Mouse (Mus musculus) bone marrow macrophage, adult 2 months (primary cell): Measurements from ENCODE around the gene Ahnak2.

Experiments used
- CTCF ChIP-seq: IDR thresholded peaks from 2 replicates; pipeline ENCODE4 v1.5.1; 2012; ENCODE audit warnings: low read depth, mild to moderate bottlenecking, low read length, moderate library complexity
- POLR2A ChIP-seq: IDR thresholded peaks from 2 replicates; pipeline ENCODE4 v1.6.1; 2012; ENCODE audit warnings: mild to moderate bottlenecking, low read depth, low read length, borderline replicate concordance

DNA sequence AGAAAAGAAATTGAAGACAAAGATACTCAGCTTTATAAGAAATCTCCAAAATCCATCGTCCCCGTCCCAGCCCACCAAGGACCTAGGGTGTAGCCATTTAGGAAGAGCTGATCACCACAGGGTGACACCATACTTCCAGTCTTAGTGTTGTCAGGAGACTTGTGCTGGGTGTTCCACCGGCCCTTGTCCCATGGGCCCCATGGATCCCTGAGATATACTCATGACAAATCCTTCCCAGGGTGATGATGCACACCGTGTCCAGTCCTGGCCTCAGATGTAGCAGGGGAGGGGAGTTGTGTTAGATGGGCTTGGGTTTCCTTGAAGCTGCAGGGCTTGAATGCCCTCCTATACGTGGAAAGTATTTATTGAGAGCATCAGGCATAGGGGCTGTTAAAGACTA lies 44.6 kb downstream of the Ahnak2 start:
- TF ChIP-seq CTCF (no peak), POLR2A (no peak)
